8 mouse cellular contexts compared by ENCODE assay signal in genomic region chr4:41274980-41275850, GRCm38 (mm10). TPM values are rescaled to one million over a fixed set of nuclear protein-coding genes. Genes with fewer than 3 reads are reported as not detected.
DNase-seq lines count a peak whose midpoint lies in the region; ATAC-seq lines count a peak whose summit lies in the region.

Gene Ubap2, minus strand, starts transcription at chr4:41275144.

- peak within 1 kb of the TSS; percentile 85 for H3K4me2 ChIP-seq in hindbrain, embryonic 12.5 days (replicated peaks)

- H3K4me3 ChIP-seq in hindbrain, embryonic 12.5 days: peak within 1 kb of the TSS; percentile 85

- peak within 1 kb of the TSS; percentile 89 for H3K9ac ChIP-seq in hindbrain, embryonic 12.5 days

- peak; percentile 97 for DNase-seq in NIH3T3 (ENCODE audit: low read depth)
- peak; percentile 98 to 99 for DNase-seq in cerebellum, postnatal 10 days
- peak; percentile 97 for DNase-seq in frontal cortex, postnatal 10 days (ENCODE audit: low spot score in 2 of 2)
- peak; percentile 98 to 99 for DNase-seq in layer of hippocampus, postnatal 14 days (ENCODE audit: low spot score in 2 of 2)
- peak; percentile 96 for DNase-seq in lung, postnatal 14 days
- peak; percentile 96 for DNase-seq in retina, adult 2 months (ENCODE audit: low read depth, low spot score)
- peak; percentile 96 for DNase-seq in thymus, postnatal 36 days

- H3K36me3 ChIP-seq in hindbrain, embryonic 12.5 days: peaks cover 9% of the 10 kb centered on the region

- no peaks in the 10 kb centered on the region for H3K27me3 ChIP-seq in hindbrain, embryonic 12.5 days

- WGBS in hindbrain, embryonic 12.5 days: under 1% methylated on average over 60 of the region's 60 CpGs

- ATAC-seq in hindbrain, embryonic 12.5 days (ENCODE audit: low FRiP score): peak; percentile 98

- H3K4me1 ChIP-seq in hindbrain, embryonic 12.5 days: peaks cover 26% of the 10 kb centered on the region

- no peaks in the 10 kb centered on the region for H3K9me3 ChIP-seq in hindbrain, embryonic 12.5 days (replicated peaks)

- H3K27ac ChIP-seq in hindbrain, embryonic 12.5 days: peak within 1 kb of the TSS; percentile 89

RNA-seq across cellular contexts. Expression of gene Ubap2, which starts in this region (rescaled TPM):
- polyA plus RNA-seq in hindbrain, embryonic 12.5 days (2016; fragmentation: Nextera tagmentation; extraction: Ambion mirVana): 71.1 and 91.1 TPM in 2 replicates
- total RNA-seq in layer of hippocampus, postnatal 14 days (2021): 10 to 100 TPM; 40.7 to 50.6 TPM

Comparison
In these comparisons a context has a peak if more than half of its experiments do, and no peak if none do; other contexts are left out.
1. Peak in every context shown above with its lines: DNase-seq, ATAC-seq, H3K4me3 ChIP-seq and H3K27ac ChIP-seq.